Mouse (Mus musculus) spleen, postnatal 10 days (tissue): Measurements from ENCODE around the gene Upk1a.

ENCODE experiments used
- DNase-seq, 2 experiments: peaks; one replicate each; pipeline ENCODE4 v3.0.0; 2021 to 2022; ENCODE audit warnings: low spot score in 2 of 2

Gene Upk1a

DNA sequence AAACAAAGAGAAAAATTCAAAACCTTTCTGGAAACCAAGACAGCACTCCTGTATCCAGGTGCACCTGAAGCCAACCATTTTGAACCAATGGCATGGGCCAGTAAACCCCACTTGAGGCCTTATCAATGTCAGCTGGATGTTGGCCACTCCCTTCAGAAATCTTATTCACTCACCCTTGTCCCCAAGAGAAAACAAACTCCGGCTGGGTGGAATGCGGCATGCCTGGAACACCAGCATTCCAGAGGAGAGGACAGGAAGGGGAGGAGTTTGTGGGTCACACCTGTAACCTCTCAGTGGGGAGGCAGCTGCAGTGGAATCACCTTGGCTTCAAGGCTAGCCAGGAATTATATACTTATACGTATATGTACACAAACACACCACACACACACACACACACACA, 10.1 kb downstream of the Upk1a start:
- no peak for DNase-seq

DNA sequence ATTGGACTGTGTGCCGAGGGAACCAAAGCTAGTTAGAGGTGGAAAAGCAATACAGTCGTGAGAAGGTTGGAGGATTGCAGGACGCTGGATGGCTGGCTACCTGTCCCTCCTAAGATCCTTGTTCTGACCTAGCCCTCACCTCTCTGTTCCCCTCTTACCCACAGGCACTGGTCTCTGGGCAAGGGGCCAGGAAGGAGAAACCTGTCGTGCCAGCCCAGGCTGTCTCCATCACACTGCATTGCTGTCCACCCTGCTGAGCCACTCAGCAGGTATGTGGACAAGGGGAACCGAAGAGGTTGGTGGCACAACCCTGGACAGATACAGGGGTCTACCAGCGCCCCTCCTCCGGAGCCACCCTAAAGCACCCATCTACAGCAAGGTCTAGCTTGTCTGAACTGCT, 12.0 kb downstream of the Upk1a start:
- DNase-seq, result no peak

DNA sequence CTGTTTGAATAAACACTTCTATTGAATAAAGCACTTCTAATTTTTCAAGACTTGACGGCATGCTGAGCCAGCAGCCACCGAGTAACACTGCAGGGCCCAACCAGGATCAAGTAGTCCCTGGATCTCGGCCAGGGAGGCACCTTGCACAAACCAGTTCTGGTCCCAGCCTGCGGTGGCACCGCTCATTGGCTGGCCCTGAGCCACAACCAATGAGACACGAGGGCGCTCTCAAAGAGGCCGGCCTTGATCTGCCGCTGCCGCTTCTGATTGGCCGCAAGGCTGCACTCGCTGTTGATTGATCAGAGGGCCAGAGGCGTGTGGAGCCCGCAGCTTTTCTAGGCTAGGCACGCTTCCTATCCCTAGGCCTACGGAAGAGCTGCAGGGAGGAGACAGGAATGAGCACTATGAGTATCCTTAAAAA, 12.7 kb downstream of the Upk1a start:
- peak; percentile 53 to 86 for DNase-seq

DNA sequence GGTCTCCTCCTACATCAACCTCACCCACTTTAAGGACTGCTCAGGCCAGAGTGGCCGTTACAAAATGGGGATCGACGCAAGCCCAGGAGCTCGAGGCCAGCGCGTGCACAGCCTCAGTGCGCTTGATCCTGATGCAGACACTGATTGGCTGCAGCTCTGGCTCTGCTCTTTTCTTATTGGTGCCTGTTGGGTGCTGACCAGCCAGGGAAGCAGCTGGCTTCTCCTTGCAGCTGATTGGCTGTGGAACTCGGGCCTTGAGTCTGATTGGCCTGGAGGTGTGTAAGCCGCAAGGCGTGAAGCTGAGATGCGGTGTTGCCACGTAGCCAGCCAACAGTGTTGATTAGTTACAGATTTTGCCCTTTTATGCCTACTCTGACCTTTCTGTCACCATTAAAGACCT, 13.9 kb downstream of the Upk1a start, which contains the start of gene Zbtb32:
Zbtb32 (minus strand) TSS at position 124 of the 400 bp plus-strand sequence.
- no peak for DNase-seq

DNA sequence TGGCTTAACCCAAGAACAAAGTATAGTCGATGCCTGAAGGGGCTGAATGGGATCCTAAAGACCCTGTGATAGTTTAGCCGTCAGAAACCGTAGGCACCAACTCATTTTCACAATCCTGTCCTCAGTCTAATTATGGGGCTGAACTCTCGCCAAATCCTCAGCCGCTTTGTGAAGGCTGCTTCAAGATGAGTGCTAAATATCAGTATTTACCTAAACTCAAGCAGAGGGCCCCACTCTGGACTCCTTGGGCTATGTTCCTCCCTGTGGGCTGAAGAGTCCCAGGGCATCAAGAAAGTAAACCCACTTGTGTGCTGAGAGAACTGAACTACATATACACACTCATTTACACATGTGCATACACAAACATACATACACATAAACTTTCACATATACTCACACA, 15.8 kb downstream of the Upk1a start:
- DNase-seq, result no peak

DNA sequence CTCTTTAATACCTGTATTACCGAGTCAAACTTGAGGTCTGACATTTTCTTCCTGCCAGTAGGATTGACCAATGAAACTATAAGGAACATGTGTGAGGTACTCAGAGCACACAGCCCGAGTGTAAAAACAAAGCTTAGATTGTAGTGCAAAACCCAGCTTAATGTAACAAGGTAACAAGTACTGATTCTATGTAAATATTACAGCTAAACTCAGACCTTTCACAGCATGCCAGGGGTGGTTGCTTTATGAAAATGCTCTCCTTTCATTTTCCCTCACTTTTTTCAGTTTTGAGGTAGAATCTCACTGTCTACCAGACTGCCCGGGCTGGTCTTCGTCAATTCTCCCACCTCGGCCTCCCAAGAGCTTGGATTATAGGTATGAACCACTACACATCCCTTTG, 16.6 kb downstream of the Upk1a start:
- no peak for DNase-seq

DNA sequence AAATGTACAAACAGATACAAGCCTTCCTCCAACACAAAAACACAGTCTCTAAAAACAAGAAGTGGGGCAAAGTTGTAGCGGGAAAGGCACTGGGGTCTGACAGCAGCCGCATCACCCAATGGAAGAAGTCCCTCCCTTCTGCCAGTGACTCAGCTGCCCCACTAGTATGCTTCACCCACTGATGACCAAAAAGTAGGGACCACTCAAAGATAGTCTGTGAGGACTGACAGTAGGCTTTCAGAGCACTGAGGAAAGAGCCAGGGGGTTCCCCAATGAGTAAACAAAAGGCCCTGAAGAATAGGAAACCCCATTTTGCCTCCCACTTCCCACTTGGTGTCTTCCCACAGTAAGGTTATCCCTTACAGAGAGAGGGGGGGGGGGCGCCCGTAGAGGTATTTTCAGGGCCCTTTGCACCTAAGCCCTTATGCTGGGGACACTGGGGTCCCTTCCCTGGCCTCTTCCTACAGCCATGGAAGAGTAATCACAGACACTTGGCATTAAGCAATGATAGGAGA, 18.1 kb downstream of the Upk1a start:
- no peak for DNase-seq

DNA sequence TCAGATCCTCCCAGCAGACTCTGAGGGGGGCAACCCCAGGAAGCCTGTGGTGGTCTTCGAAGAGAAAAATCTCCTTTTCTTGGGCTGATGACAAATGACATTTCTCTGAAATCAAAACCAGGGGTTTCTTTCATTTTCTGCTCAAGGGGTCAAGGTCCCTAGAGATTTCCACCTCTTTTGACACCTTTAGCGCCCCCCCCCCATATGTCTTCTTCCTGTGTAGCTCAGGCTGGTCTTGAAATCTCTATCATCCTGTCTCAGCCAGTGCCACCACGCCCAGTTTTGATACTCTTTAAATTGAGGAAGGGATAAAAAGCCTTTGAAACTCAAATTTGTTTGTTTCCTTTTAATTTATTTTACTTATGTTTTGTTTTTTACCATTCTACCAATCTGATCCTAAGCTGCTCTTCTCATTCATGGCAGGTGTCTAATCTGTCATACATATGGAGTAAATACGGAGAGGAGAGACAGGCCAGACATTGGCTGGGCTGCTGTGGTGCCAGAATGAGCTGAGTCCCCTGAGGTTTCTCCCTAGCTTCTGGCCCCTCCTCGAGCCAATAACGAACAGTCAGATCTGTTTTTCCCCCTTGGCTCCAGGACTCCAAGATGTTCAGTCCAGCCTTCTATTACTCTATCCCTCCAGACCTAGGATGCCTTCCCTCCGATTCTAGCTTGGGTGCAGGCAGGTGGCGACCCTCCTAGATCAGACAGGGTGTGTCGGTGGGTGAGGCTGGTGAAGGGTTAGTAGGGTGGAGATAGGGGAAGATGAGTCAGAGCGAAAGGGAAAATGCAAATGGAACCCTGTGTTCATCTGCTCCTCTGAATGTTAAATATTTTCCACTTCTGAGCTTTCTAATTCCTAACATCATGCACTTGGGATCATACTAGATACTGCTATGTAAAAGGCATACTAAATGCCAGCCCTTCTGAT, 18.8 kb downstream of the Upk1a start:
- no peak for DNase-seq

DNA sequence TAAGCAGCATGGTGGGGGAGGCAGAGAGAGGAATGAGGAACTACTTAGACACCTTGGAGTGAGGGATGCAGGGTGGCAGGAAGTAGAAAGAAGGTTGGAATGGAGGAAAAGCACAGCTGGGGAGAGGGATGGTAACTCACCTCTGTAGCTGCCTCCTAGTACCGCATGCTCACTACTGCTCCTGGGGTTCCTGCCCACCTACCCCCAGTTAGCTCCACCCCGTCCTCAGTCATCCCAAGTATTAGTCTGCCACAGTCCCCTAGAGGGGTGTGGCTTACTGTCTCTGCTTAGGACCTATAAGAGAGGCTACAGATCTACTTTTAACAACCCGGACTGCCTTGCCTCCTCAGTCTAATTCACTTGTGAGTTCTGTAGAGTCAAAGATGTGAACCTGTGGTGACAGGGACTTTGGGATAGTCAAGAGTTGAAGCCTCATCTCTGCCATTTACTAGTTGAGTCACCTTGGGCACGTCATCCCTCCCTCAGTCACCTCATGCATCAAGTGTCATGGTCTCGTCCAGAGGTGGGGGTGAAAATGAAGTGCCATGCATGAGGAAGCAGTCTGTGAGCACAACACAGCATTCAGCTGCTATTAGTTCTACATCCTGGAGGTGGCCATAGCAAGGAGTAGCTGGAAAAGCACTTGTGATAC, 19.7 kb downstream of the Upk1a start:
- DNase-seq, result no peak

DNA sequence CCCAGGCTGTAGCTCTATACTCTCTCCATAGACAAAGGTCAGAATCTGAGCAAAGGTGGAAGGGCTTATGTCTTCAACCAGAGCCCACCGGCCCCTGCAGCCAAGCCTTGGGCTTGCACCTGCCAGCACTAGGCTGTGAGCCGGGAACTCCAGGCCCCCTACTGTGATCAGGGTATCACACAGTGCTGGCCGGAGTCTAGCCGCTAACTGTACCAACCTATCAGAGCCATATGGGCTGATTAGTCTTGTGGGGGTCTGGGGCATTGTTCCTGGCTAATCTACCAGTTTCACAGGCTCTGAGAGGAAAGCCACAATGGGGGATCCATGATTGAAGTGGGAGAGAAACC, 21.1 kb downstream of the Upk1a start:
- DNase-seq, result no peak

DNA sequence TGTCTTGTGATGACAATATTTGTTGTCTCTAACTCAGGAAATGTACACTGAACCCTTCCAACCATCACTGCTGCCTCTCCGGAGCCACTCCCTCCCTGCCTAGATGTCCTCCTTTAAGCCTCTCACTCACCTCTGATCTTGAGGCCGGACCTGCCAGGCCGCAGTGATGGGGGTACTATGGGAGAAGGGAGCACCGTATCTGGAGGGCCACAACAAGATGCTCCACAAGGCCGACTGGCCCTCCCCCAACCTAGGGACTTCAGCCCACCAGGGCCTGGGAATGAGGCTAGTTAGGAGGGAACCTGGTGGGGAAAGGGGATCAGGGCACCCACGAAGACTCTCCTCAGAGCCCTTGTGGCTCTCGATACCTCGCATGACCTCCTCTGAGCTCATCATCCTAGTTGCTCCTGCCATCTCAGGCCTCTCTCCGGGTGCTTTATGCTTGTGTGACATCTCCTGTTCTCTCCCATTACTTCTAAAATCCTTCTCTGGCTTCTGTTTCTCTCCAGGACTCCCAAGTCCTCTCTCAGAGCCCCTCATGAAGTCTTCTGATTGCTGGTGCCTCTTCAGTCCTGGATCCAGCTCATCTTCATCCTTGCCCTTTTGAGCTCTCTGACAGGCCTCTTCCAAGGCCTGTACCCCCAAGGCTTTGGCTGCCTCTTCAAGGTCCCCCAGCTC, 21.6 kb downstream of the Upk1a start:
- no peak for DNase-seq

DNA sequence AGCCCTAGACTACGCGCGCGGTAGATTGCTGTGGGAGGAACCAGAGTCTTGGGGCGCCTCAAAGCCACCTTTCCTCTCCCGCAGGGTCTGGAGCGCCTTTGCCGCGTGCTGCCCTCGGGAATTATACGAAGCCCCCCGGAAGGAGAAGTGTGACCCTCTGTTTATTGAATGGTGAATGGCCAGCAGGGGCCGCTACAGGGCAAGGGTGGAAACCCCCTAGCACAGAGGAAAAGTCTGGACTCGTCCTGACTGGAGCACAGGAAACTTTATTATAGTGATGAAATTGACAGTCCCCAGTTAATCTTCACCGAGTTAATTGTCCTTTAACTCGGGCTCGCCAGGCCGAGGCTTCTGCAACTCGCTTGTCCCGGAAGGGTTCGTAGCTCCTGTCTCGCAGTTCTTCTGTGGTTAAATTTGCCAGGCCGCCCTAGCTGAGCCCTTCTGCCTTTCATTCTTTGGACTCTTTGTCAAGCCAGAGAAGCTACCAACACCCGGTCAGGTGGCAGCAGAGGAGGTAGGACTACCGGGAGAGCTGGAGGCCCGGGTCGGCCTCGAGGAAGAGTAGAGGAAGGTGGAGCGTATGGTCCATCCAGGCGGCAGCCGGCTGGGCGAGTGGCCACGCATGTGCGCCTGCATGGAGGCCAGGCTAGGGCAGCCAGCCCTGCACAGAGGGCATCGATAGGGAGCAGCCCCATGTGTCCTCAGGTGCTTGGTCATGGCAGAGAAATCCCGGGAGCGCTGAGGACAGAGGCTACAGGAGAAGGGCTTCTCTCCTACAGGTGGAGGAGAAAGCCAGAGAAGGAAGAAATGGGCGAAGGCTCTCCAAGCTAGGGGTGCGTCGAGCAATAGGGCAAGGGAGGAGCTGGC, 23.0 kb downstream of the Upk1a start:
- DNase-seq, result peak; percentile 86 to 91

DNA sequence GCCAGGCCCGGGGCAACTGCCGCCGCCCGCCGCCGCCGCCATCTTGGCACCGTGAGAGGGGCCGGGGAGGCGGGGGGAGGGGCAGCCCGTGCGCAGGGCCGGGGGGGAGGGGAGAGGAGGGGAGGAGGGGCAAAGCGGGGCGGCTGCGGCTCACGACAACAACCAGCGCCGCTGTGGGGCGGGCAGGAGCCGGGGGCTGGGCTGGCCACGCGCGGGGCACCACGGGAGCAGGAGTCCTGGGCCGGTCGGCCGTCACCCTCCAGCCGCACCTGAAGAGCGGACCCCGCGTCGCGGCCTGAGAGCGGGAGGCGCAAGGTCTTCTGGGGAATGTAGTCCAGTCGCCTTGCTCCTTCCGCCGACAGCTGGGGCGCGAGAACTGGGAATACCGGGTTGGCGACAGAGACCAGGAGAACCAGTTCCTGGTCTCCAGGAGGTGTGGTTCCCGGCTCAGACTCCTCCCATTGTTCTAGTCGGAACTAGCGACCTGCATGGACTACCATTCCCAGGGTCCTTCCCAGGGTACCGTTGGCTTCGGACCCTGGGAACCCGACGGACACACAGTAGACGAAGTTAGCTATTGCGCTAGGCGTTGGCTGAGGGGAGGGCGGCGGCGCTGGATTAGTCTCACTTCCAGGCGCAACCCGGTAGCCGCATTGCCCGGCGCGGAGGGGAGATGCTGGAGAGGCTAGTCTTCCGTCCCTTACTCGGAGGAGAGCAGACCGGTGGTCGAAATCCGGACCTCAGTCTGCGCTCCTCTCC, 23.8 kb downstream of the Upk1a start, which contains the start of gene Kmt2b:
Kmt2b (minus strand) TSS at position 51 of the 759 bp plus-strand sequence.
- DNase-seq, result peak; percentile 89 to 95

DNA sequence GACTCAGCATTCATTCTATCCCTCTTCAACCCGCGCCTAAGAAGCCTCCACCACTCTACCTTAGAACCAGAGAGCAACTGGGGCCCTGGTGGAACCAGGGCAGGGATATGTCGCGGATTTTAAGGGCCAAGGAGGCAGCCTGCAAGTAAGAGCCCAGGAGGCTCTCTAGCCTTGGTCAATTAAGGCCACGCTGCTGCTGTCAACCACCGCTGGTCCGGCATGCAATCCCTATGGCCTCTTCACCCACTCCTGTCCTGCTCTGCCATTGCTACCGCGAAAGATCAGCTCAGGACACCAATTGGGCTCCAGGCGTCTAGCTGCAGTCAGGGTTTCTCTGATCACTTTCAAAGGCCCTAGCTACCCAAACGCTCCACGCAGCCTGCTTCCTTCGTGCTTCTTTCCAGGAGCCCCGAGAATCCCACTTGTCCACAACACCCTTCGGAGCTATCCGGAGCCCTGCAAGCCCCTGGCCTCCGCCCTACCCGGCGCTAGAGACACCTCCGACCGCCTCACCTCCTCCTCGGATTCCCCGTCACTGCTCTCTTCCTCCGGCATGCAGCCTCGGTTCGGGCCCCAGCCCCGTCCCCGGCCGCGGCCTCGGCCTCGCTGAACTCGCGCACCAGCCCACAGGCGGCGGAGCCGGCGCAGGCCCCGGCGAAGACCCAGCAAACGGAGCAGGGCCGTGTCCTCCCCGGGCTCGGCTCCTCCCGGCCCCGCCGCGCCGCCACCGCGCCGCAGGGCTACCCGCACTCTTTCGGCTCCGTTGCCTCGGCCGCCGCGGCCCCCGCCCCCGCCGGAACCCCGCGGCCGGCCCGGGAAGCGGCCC, 24.6 kb downstream of the Upk1a start:
- DNase-seq, result peak; percentile 71 to 83

DNA sequence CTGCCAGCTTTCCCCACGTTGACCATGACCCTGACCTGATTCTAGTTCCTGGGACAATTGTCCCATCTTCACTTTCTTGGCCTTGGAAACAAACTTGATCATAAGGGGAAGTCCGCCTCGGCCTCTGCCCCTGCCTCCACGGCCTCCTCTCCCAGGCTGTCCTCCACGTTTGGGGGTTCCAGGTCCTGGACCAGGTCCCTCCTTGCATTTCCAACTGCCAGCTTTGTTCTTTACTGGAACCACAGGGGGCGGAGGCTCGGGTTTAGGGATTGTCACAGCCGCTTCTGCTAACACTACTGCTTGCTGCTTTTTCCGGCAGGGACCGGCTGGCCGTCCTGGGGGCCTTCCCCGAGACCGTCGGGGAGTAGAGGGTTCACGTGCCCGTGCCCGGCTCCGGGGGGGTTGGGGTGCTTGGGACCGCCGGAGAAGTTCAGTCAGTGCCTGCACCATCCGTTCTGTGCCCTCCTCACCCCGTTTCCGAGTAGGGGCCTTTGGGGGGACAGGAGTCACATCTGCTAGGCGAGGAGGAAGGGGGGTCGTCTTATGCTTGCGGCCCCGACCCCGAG, 26.1 kb downstream of the Upk1a start:
- no peak for DNase-seq

DNA sequence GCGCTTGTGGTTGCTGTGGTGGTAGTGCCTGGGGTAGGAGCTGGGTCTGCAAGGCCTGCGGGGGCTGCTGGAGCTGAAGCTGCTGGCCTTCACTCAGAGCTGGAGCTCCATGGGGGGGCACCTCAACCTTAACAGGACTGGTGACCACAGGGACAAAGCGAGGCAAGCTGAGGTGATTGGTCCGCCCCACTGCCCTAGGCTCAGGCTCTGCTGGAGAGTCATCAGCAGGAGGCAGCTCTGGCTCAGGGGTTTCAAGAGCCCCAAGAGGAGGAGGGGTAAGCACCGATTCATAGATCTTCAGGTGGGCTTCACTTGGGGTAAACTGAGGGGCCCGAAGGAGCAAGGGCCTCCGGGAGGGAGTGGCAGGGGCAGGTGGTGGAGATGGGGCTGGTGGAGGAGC, 27.5 kb downstream of the Upk1a start:
- no peak for DNase-seq

DNA sequence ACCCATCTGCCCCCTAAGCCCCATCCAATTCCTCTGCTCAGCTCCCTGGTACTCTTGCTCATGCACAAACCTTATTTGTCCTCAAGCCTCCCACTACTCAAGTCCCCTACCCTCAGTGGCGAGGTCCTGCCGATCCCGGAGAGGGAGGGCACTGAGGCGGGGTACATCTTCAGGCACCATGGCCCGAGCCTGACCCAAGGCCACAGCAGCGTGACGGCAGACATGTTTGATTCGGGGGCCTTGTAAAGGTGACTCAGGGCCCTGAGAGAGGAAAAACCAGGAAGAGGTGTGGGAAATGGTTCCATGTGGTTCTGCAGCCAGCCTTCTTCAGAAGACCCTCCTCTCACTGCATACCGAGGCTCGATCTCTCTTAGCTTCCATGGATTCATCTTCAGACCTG, 28.3 kb downstream of the Upk1a start:
- no peak for DNase-seq

DNA sequence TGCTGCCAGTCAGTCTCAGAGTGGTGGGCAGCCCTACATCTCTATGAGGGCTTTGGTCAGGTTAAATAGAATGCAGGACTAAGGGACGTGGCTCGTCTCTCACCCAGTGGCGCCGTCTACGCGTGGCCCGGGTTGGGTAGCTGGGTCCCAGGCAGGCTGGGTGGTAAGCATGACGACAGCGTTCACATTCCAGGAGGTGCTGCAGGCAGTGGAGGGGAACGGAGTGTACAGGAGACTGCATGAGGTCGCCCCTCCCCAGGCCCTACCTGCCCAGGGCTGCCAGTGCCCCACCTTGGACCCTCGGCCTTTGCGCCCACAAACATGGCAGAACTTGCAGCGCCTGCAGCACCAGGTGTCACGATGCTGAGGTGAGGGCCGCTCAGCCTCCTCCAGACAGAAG, 31.1 kb downstream of the Upk1a start:
- DNase-seq, result no peak

DNA sequence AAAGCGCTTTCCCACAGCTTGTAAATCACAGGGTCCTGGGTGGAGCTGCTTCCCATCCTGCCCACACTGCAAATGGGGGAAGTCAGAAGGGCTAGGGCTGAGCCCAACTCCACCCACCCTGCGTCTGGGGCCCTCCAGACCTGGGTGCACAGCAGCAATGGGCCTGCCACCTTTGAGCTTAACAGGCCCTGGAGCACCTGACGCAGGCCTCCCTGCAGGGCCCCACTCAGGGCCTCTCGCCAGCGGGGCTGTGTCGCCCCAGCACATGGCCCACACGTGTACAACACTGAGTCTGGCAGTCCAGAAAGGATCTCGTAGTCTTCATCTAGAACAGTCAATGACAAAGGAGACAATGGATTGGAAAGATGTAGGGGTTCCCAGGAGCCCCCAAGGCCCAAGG, 32.7 kb downstream of the Upk1a start:
- DNase-seq, result no peak
